Mouse (Mus musculus) forebrain, postnatal 0 days (tissue): ENCODE measurements around the gene Spag4. TPM values are rescaled to one million over a fixed set of nuclear protein-coding genes. Genes with fewer than 3 reads are reported as not detected.
A peak's percentile ranks its signal among the peaks of the same experiment; 100 is the strongest.

Source experiments
- ATAC-seq: fragments of 200-750 bp; cut with Nextera tagmentation; 2 replicates; pipeline ENCODE4 v1.8.0; 2017; ENCODE audit warnings: mild to moderate bottlenecking, moderate library complexity
- DNase-seq: peaks from one replicate; pipeline ENCODE4 v3.0.0-alpha.2; 2015
- H3K27ac ChIP-seq: fragments of 300-500 bp; sonication (generic); 2 replicates; pipeline ENCODE4 v1.5.1; 2014; ENCODE audit warnings: low read depth, mild to moderate bottlenecking, antibody characterized with exemption, low read length, moderate library complexity, mixed read lengths
- H3K27me3 ChIP-seq: fragments of 300-500 bp; sonication (generic); 2 replicates; pipeline ENCODE4 v1.6.1; 2014; ENCODE audit warnings: mild to moderate bottlenecking, low read length, mixed read lengths; ENCODE audit not compliant: insufficient read depth
- H3K36me3 ChIP-seq: fragments of 300-500 bp; sonication (generic); 2 replicates; pipeline ENCODE4 v1.6.1; 2014; ENCODE audit warnings: mild to moderate bottlenecking, moderate library complexity; ENCODE audit not compliant: insufficient read depth
- H3K4me1 ChIP-seq: fragments of 300-500 bp; sonication (generic); 2 replicates; pipeline ENCODE4 v1.6.1; 2014; ENCODE audit warnings: antibody characterized with exemption; ENCODE audit not compliant: insufficient read depth
- H3K4me2 ChIP-seq: fragments of 300-500 bp; sonication (generic); 2 replicates; pipeline ENCODE4 v1.6.1; 2014; ENCODE audit warnings: low read depth, mild to moderate bottlenecking, moderate library complexity
- H3K4me3 ChIP-seq: fragments of 300-500 bp; sonication (generic); 2 replicates; pipeline ENCODE4 v1.5.1; 2014; ENCODE audit warnings: low read depth, low read length, mixed read lengths
- H3K9ac ChIP-seq: fragments of 300-500 bp; sonication (generic); 2 replicates; pipeline ENCODE4 v1.6.1; 2014; ENCODE audit warnings: mild to moderate bottlenecking
- H3K9me3 ChIP-seq: fragments of 300-500 bp; sonication (generic); 2 replicates; pipeline ENCODE4 v1.6.1; 2016; ENCODE audit warnings: low read length
- CTCF ChIP-seq: sonication (generic); IDR thresholded peaks from 2 replicates; pipeline ENCODE4 v1.5.1; 2016; ENCODE audit warnings: antibody characterized with exemption, control low read depth, low read depth
- WGBS: fragments of 180-500 bp; shearing (Covaris S2); extraction: QIAGEN DNeasy Blood & Tissue Kit; methylation state at CpG from one replicate; pipeline ENCODE4 v1.1.7; 2014; 5-methylcytosine and 5-hydroxymethylcytosine counted together
- polyA plus RNA-seq: library from polyadenylated mRNA; unstranded; fragments of >200 nt; fragmentation: Nextera tagmentation; extraction: Ambion mirVana; gene quantifications from 2 replicates; pipeline ENCODE4 v1.2.1, GENCODE M21; 2015
- total RNA-seq: library from RNA; depleted of rRNA; stranded (reverse); fragments of >200 nt; gene quantifications from 2 replicates; pipeline ENCODE4 v1.2.3, GENCODE M21; 2014; rRNA removed

Spag4 gene
- total RNA-seq (7.1 and 7.2 TPM in 2 replicates), polyA plus RNA-seq (5.0 and 5.5 TPM in 2 replicates)

DNA sequence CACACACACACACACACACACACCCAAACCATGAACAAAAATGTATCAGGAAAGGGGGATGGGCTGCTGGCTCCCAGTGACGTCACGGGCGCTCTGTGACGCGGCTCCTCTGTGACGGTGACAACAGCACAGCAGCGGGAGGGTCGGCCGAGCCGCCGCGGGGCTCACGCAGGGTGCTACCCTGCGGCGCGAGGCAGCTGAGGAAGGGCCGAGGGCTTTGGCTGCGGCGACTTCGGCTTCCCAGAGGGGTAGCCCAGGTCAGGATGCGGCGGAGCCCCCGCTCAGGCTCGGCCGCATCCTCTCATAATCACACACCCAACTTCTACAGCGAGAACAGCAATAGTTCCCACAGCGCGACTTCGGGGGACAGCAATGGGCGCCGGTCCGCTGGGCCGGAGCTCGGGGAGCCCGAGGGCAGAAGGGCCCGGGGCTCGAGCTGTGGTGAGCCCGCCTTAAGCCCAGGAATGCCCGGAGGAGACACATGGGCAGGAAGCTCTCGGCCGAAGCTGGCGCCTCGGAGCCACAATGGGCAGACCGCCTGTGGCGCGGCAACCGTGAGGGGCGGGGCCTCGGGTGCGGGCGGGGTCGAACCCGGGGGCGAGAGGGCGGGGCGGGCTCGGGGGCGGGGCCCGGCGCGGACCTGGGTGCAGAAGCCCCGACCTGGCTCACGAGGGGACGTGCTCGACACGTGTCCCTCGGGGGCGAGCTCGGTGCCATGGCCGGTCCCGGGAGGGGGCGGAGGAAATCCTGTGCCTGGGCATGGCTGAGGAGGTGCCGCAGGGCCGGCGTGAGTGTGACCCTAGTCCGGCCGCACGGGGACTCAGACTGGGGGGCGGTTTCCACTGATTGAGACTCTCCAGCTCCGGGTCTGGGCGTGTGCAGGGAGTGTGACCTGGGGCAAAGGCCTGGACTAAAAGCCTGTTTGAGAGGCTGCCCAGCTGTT, at the start of gene Spag4:
Spag4 (plus strand) TSS at position 77 of the 943 bp plus-strand sequence.
- Histone ChIP-seq H3K4me3 (peak within 1 kb of the TSS; percentile 57), H3K4me1 (peaks cover 5% of the 10 kb centered on the region; the same call in 1 of the 2 replicates), H3K4me2 (peak within 1 kb of the TSS; percentile 97), H3K9ac (peak within 1 kb of the TSS; percentile 79), H3K36me3 (peaks cover 19% of the 10 kb centered on the region; the same call in 1 of the 2 replicates), H3K27me3 (no peaks in the 10 kb centered on the region), H3K9me3 (no peaks in the 10 kb centered on the region), H3K27ac (peak within 1 kb of the TSS; percentile 79)
- ATAC-seq (peak; percentile 92), DNase-seq (peak; percentile 83)
- no peak for TF ChIP-seq CTCF
- WGBS: under 1% methylated on average over 69 of the region's 81 CpGs

DNA sequence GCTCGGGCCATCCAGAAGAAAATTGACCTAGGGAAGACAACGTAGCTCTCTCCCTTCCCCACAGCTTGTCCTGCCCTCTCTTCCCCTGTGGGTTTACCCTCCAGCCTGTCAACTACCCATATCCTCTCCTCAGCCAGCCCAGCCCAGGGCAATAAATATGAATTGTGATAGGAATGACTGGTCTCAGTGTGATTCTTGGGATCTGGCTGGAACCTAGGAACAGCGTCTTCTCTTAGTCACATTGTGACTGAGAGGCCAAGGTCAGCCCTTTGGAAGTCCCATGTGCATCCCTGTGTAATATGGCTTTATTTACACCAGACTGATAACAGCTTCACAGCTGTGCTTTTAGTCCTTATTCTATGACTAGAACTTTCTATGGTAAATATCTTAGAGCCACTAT, 46.9 kb upstream of the Spag4 start:
- Histone ChIP-seq H3K27me3 (no peaks in the 10 kb centered on the region), H3K4me1 (no peaks in the 10 kb centered on the region), H3K36me3 (peaks cover 68% of the 10 kb centered on the region), H3K9me3 (no peaks in the 10 kb centered on the region), H3K4me3 (no peak overlapping the region), H3K27ac (no peak overlapping the region), H3K4me2 (no peak overlapping the region), H3K9ac (no peak overlapping the region)
- TF ChIP-seq CTCF: no peak
- ATAC-seq (no peak), DNase-seq (no peak)
- 94% methylated on average over 3 of the region's 3 CpGs for WGBS

DNA sequence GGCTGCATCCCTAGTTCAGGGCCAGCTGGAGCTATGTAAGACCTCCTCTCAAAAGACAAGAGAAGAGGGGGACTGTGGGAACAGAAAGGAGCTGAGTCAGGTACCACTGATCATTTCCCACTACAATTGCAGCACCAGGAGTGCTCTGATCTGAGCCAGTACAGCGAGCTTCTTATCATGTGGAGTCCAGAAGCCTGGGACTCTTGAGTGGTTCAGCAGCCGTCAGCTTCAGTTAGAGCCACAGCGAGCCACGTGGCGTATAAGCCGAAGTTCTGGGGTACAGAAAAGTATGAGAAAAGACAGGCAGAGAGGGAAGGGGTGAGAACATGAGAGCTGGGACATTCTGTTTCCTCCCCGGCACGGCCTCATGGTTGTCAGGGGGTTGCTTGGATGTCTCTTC, 43.8 kb upstream of the Spag4 start:
- DNase-seq: no peak
- Histone ChIP-seq H3K9ac (no peak overlapping the region), H3K27ac (no peak overlapping the region), H3K27me3 (no peaks in the 10 kb centered on the region), H3K36me3 (peaks cover 36% of the 10 kb centered on the region), H3K4me2 (no peak overlapping the region), H3K9me3 (no peaks in the 10 kb centered on the region), H3K4me3 (no peak overlapping the region), H3K4me1 (no peaks in the 10 kb centered on the region)
- no peak for TF ChIP-seq CTCF
- WGBS: 85% methylated on average over 8 of the region's 8 CpGs
- ATAC-seq: no peak

DNA sequence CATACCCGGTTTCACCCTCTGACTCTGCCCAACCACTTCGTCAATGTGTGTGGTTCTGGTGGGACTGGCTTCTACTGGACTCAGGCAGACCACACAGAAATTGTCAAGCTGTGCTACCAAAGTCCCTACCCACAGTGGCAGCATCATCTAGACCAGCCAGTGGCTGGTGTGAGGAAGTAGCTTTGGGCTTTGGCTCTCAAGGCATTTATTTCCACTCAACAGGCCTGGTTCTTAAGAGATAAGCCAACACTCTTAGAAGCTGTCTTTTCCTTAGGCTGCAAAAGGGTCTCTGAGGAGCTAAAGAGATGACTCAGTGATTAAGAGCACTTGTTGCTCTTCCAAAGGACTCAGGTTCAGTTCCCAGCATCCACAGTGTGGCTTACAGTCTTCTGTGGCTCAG, 43.2 kb upstream of the Spag4 start:
- H3K36me3 ChIP-seq: peaks cover 31% of the 10 kb centered on the region
- no peak overlapping the region for H3K4me3 ChIP-seq
- H3K27me3 ChIP-seq: no peaks in the 10 kb centered on the region
- ATAC-seq (no peak), DNase-seq (no peak)
- WGBS: 92% methylated on average over 2 of the region's 2 CpGs
- no peak overlapping the region for H3K9ac ChIP-seq
- H3K4me1 ChIP-seq: no peaks in the 10 kb centered on the region
- no peak overlapping the region for H3K4me2 ChIP-seq
- no peaks in the 10 kb centered on the region for H3K9me3 ChIP-seq
- H3K27ac ChIP-seq: no peak overlapping the region
- TF ChIP-seq CTCF: no peak

DNA sequence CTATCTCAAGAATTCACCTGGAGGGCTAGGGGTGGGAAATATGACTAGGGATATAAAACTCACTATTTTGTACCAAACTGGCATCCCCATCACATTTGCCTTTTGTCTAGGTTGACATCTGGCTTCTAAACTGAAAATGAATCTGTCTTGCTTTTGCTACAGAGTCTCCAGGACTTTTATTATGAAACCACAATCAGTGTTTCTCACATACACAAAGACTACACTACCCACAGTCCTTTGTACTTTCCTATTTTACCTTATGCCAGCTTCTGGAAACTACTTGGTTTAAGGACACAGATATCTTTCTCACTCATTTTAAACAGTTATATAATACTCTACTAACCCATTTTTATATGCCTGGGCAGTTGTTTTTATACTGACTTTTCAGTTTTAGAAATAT, 39.5 kb upstream of the Spag4 start:
- ATAC-seq: peak; percentile 45; the same call in 1 of the 2 replicates
- Histone ChIP-seq H3K27me3 (no peaks in the 10 kb centered on the region), H3K4me3 (no peak overlapping the region), H3K4me2 (no peak overlapping the region), H3K36me3 (no peaks in the 10 kb centered on the region), H3K9ac (no peak overlapping the region), H3K4me1 (no peaks in the 10 kb centered on the region), H3K9me3 (no peaks in the 10 kb centered on the region), H3K27ac (no peak overlapping the region)
- no peak for TF ChIP-seq CTCF
- DNase-seq: peak; percentile 28

DNA sequence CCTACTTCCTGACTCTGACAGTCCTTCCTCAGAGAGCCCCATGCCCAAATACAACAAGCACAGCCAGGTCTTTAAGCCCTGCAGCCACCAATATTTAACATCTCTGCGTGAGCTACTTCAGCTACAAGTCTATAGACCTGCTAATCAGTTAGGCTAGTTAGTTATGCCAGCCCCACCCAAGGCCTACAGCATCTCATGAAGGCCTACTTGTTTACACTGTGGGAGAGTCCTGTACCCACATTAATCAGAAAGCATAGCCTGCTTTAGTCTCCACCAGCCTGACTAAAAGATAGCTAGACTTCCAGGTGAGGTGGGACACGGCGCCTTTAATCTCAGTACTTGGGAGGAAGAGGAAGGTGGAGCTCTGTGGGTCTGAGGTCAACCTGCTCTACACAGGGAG, 25.6 kb upstream of the Spag4 start:
- Histone ChIP-seq H3K9me3 (no peaks in the 10 kb centered on the region), H3K27me3 (no peaks in the 10 kb centered on the region), H3K4me1 (no peaks in the 10 kb centered on the region), H3K36me3 (no peaks in the 10 kb centered on the region), H3K4me3 (no peak overlapping the region), H3K4me2 (no peak overlapping the region), H3K9ac (no peak overlapping the region), H3K27ac (no peak overlapping the region)
- no peak for ATAC-seq
- no peak for DNase-seq
- no peak for TF ChIP-seq CTCF
- 89% methylated on average over 3 of the region's 3 CpGs for WGBS

DNA sequence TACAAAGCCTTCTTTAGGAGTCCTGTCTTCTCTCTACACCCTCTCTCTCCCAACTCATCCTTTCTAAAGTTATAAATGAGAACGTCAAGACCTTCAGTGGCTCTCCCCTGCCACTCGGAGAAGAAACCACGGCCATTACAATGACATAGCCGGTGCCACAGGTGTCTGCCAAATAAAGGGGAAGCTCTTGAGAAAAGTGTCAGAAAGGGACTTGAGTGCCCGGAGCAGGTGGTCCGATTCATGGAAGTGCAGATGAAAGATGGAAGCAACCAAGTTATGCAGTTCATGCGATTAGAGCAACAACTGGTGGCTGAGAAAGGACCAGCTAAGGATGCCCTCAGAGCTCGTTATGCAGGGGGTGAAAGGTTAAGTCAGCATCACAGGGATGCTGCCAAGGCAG, 22.1 kb upstream of the Spag4 start:
- no peak for DNase-seq
- TF ChIP-seq CTCF: no peak
- Histone ChIP-seq H3K4me3 (no peak overlapping the region), H3K27me3 (no peaks in the 10 kb centered on the region), H3K27ac (no peak overlapping the region), H3K4me2 (no peak overlapping the region), H3K36me3 (no peaks in the 10 kb centered on the region), H3K9ac (no peak overlapping the region), H3K9me3 (no peaks in the 10 kb centered on the region), H3K4me1 (no peaks in the 10 kb centered on the region)
- ATAC-seq: no peak
- 80% methylated on average over 8 of the region's 8 CpGs for WGBS
